Mouse (Mus musculus) MEL (cell line): ENCODE measurements around the gene Ppp2r5e. TPM values are rescaled to one million over a fixed set of nuclear protein-coding genes. Genes with fewer than 3 reads are reported as not detected.

Experiments
- DNase-seq: peaks from one replicate; pipeline ENCODE4 v3.0.0; 2011; ENCODE audit warnings: low read depth, low spot score
- H3K27ac ChIP-seq: 2 replicates; pipeline ENCODE4 v1.5.1; 2012; ENCODE audit warnings: low read depth, mild to moderate bottlenecking, control low read depth, low read length, moderate library complexity; ENCODE audit not compliant: control insufficient read depth
- H3K27me3 ChIP-seq, 2 experiments: fragments of 150-350 bp in 1 of 2; sonication (generic) in 1 of 2; 2 replicates each; pipeline ENCODE4 v1.6.1; 2012; ENCODE audit warnings: low read length in 2 of 2, mild to moderate bottlenecking in 2 of 2, improper control_type of control experiment in 1 of 2, moderate library complexity in 1 of 2; ENCODE audit not compliant: insufficient read depth in 2 of 2, control insufficient read depth in 1 of 2
- H3K36me3 ChIP-seq, 2 experiments: 2 replicates each; pipeline ENCODE4 v1.6.1; 2012 to 2014; ENCODE audit warnings: low read length in 2 of 2, improper control_type of control experiment in 1 of 2, inconsistent platforms in 1 of 2, mild to moderate bottlenecking in 1 of 2; ENCODE audit not compliant: insufficient read depth in 2 of 2, control insufficient read depth in 1 of 2
- H3K4me1 ChIP-seq, 2 experiments: fragments of 150-350 bp in 1 of 2; sonication (generic) in 1 of 2; 2 replicates each; pipeline ENCODE4 v1.6.1; 2012; ENCODE audit warnings: low read length in 2 of 2, improper control_type of control experiment in 1 of 2, mild to moderate bottlenecking in 1 of 2; ENCODE audit not compliant: insufficient read depth in 2 of 2, control insufficient read depth in 1 of 2
- H3K4me3 ChIP-seq, 2 experiments: fragments of 150-350 bp in 1 of 2; sonication (generic) in 1 of 2; 2 replicates each; pipeline ENCODE4 v1.5.1; 2012; ENCODE audit warnings: low read depth in 2 of 2, low read length in 2 of 2, mild to moderate bottlenecking in 2 of 2, moderate library complexity in 2 of 2, control low read depth in 1 of 2, improper control_type of control experiment in 1 of 2; ENCODE audit not compliant: control insufficient read depth in 1 of 2, insufficient read depth in 1 of 2
- H3K79me2 ChIP-seq: 2 replicates; pipeline ENCODE4 v1.6.1; 2012; ENCODE audit warnings: mild to moderate bottlenecking, low read length, moderate library complexity; ENCODE audit not compliant: control insufficient read depth, poor library complexity, insufficient read depth
- H3K9ac ChIP-seq: 2 replicates; pipeline ENCODE4 v1.6.1; 2012; ENCODE audit warnings: low read depth, mild to moderate bottlenecking, control low read depth, low read length, moderate library complexity; ENCODE audit not compliant: control insufficient read depth, poor library complexity, severe bottlenecking
- H3K9me3 ChIP-seq: fragments of 150-350 bp; sonication (generic); replicated peaks from 2 replicates; pipeline ENCODE4 v1.6.1; 2012; ENCODE audit warnings: mild to moderate bottlenecking, low read length, improper control_type of control experiment, moderate library complexity; ENCODE audit not compliant: insufficient read depth
- BHLHE40 ChIP-seq: IDR thresholded peaks from 2 replicates; pipeline ENCODE4 v1.6.1; 2012; ENCODE audit warnings: low read depth, mild to moderate bottlenecking, inconsistent platforms, low read length, improper control_type of control experiment, borderline replicate concordance
- CHD1 ChIP-seq: IDR thresholded peaks from 2 replicates; pipeline ENCODE4 v1.6.1; 2012; ENCODE audit warnings: low read depth, mild to moderate bottlenecking, inconsistent platforms, low read length, improper control_type of control experiment
- CHD2 ChIP-seq: IDR thresholded peaks from 2 replicates; pipeline ENCODE4 v1.6.1; 2011; ENCODE audit warnings: low read length, improper control_type of control experiment
- CTCF ChIP-seq, 3 experiments: IDR thresholded peaks in 2 of 3; conservative IDR thresholded peaks in 1 of 3; 2 replicates each; pipeline ENCODE4 v1.5.1; 2011 to 2012; ENCODE audit warnings: low read length in 3 of 3, low read depth in 2 of 3, mild to moderate bottlenecking in 2 of 3, improper control_type of control experiment in 1 of 3, inconsistent platforms in 1 of 3, mixed read lengths in 1 of 3, moderate library complexity in 1 of 3; ENCODE audit not compliant: control insufficient read depth in 1 of 3, insufficient read depth in 1 of 3, poor library complexity in 1 of 3, severe bottlenecking in 1 of 3
- E2F4 ChIP-seq: IDR thresholded peaks from 2 replicates; pipeline ENCODE4 v1.6.1; 2011; ENCODE audit warnings: low read depth, low read length, improper control_type of control experiment, borderline replicate concordance
- ETS1 ChIP-seq: IDR thresholded peaks from 2 replicates; pipeline ENCODE4 v1.6.1; 2012; ENCODE audit warnings: low read depth, mild to moderate bottlenecking, inconsistent platforms, low read length, improper control_type of control experiment, moderate library complexity
- GABPA ChIP-seq: IDR thresholded peaks from 2 replicates; pipeline ENCODE4 v1.6.1; 2012; ENCODE audit warnings: low read depth, mild to moderate bottlenecking, inconsistent platforms, low read length, improper control_type of control experiment, moderate library complexity
- GATA1 ChIP-seq: IDR thresholded peaks from 2 replicates; pipeline ENCODE4 v1.6.1; 2011; ENCODE audit warnings: low read depth, low read length, improper control_type of control experiment
- JUND ChIP-seq: IDR thresholded peaks from 2 replicates; pipeline ENCODE4 v1.6.1; 2011; ENCODE audit warnings: low read depth, mild to moderate bottlenecking, improper control_type of control experiment, low read length
- MAFK ChIP-seq: IDR thresholded peaks from 2 replicates; pipeline ENCODE4 v1.6.1; 2011; ENCODE audit warnings: low read depth, mild to moderate bottlenecking, low read length, improper control_type of control experiment, borderline replicate concordance
- MAZ ChIP-seq: IDR thresholded peaks from 2 replicates; pipeline ENCODE4 v1.6.1; 2012; ENCODE audit warnings: low read depth, mild to moderate bottlenecking, inconsistent platforms, low read length, improper control_type of control experiment
- MEF2A ChIP-seq: IDR thresholded peaks from 2 replicates; pipeline ENCODE4 v1.6.1; 2014; ENCODE audit warnings: low read depth, mild to moderate bottlenecking, inconsistent platforms, low read length, improper control_type of control experiment; ENCODE audit not compliant: poor library complexity, insufficient replicate concordance, severe bottlenecking; ENCODE audit errors: extremely low read depth
- NELFE ChIP-seq: IDR thresholded peaks from 2 replicates; pipeline ENCODE4 v1.6.1; 2011; ENCODE audit warnings: low read depth, low read length, improper control_type of control experiment
- NRF1 ChIP-seq: IDR thresholded peaks from 2 replicates; pipeline ENCODE4 v1.6.1; 2014; ENCODE audit warnings: low read depth, mild to moderate bottlenecking, inconsistent platforms, low read length, improper control_type of control experiment, moderate library complexity; ENCODE audit not compliant: poor library complexity, insufficient read depth, severe bottlenecking
- RAD21 ChIP-seq: IDR thresholded peaks from 2 replicates; pipeline ENCODE4 v1.6.1; 2011; ENCODE audit warnings: mild to moderate bottlenecking, low read depth, low read length, improper control_type of control experiment
- RCOR1 ChIP-seq: IDR thresholded peaks from 2 replicates; pipeline ENCODE4 v1.6.1; 2012; ENCODE audit warnings: low read depth, mild to moderate bottlenecking, inconsistent platforms, low read length, improper control_type of control experiment
- SIN3A ChIP-seq: IDR thresholded peaks from 2 replicates; pipeline ENCODE4 v1.6.1; 2012; ENCODE audit warnings: low read length, improper control_type of control experiment, inconsistent platforms
- SMC3 ChIP-seq: IDR thresholded peaks from 2 replicates; pipeline ENCODE4 v1.6.1; 2011; ENCODE audit warnings: low read depth, low read length, improper control_type of control experiment
- TBP ChIP-seq: IDR thresholded peaks from 2 replicates; pipeline ENCODE4 v1.8.0; 2011; ENCODE audit warnings: low read depth, low read length, improper control_type of control experiment
- UBTF ChIP-seq: IDR thresholded peaks from 2 replicates; pipeline ENCODE4 v1.6.1; 2012; ENCODE audit warnings: low read depth, mild to moderate bottlenecking, inconsistent platforms, low read length, improper control_type of control experiment, moderate library complexity, borderline replicate concordance; ENCODE audit not compliant: insufficient read depth
- USF1 ChIP-seq: IDR thresholded peaks from 2 replicates; pipeline ENCODE4 v1.6.1; 2014; ENCODE audit warnings: low read depth, mild to moderate bottlenecking, inconsistent platforms, low read length, improper control_type of control experiment, moderate library complexity
- USF2 ChIP-seq, 2 experiments: IDR thresholded peaks; 2 replicates each; pipeline ENCODE4 v1.6.1; 2011 to 2012; ENCODE audit warnings: improper control_type of control experiment in 2 of 2, low read length in 2 of 2, borderline replicate concordance in 1 of 2, inconsistent platforms in 1 of 2, low read depth in 1 of 2, mild to moderate bottlenecking in 1 of 2; ENCODE audit not compliant: insufficient read depth in 1 of 2
- ZC3H11A ChIP-seq: IDR thresholded peaks from 2 replicates; pipeline ENCODE4 v1.6.1; 2012; ENCODE audit warnings: low read depth, mild to moderate bottlenecking, inconsistent platforms, low read length, improper control_type of control experiment
- ZKSCAN1 ChIP-seq: IDR thresholded peaks from 2 replicates; pipeline ENCODE4 v1.6.1; 2012; ENCODE audit warnings: low read depth, mild to moderate bottlenecking, inconsistent platforms, low read length, improper control_type of control experiment, moderate library complexity
- ZMIZ1 ChIP-seq: IDR thresholded peaks from 2 replicates; pipeline ENCODE4 v1.6.1; 2012; ENCODE audit warnings: low read depth, mild to moderate bottlenecking, inconsistent platforms, low read length, improper control_type of control experiment, moderate library complexity
- polyA plus RNA-seq, 2 experiments: library from polyadenylated mRNA; stranded (reverse) in 1 of 2; unstranded in 1 of 2; fragments of >175 nt in 1 of 2; fragments of >200 nt in 1 of 2; gene quantifications; 2 replicates each; pipeline versions ENCODE4 v1.2.1 to v1.2.4; 2012; ENCODE audit warnings: low replicate concordance in 2 of 2, low read depth in 1 of 2; ENCODE audit not compliant: insufficient read length in 2 of 2, insufficient read depth in 1 of 2, missing spikeins in 1 of 2
- total RNA-seq: library from RNA; depleted of rRNA; stranded (reverse); fragments of 300-350 nt; gene quantifications from 2 replicates; pipeline ENCODE4 v1.2.3, GENCODE M21; 2012

Ppp2r5e gene
- total and polyA plus RNA-seq, 3 experiments = 9.0 to 200 (median 21.3) TPM

GRCm38 (mm10) chr12:75453441-75453840 lies 142.6 kb downstream of the Ppp2r5e start:
- no peaks in the 10 kb centered on the region for H3K27me3 ChIP-seq
- no peak overlapping the region for H3K27ac ChIP-seq
- no peaks in the 10 kb centered on the region for H3K79me2 ChIP-seq
- no peak for DNase-seq
- no peaks in the 10 kb centered on the region; a peak in 1 of 4 replicates for H3K36me3 ChIP-seq
- no peaks in the 10 kb centered on the region for H3K4me1 ChIP-seq
- H3K4me3 ChIP-seq = no peak overlapping the region
- H3K9ac ChIP-seq = no peak overlapping the region
- no peaks in the 10 kb centered on the region for H3K9me3 ChIP-seq
- TF ChIP-seq USF1 = no peak
- no peak for TF ChIP-seq ZKSCAN1
- TF ChIP-seq MEF2A = no peak
- TF ChIP-seq, all 39 proteins: peak for 0

GRCm38 (mm10) chr12:75453027-75453426 lies 143.0 kb downstream of the Ppp2r5e start:
- no peak overlapping the region for H3K9ac ChIP-seq
- no peaks in the 10 kb centered on the region for H3K27me3 ChIP-seq
- DNase-seq = peak; percentile 60
- no peaks in the 10 kb centered on the region for H3K9me3 ChIP-seq
- H3K4me3 ChIP-seq = no peak overlapping the region
- H3K36me3 ChIP-seq = no peaks in the 10 kb centered on the region
- no peak for TF ChIP-seq TBP
- no peak for TF ChIP-seq UBTF
- peak; percentile 42 for TF ChIP-seq RAD21
- peak; percentile 65 for TF ChIP-seq SMC3
- TF ChIP-seq CHD1 = no peak
- TF ChIP-seq ZC3H11A = 0 out of 2 replicates have a peak, but pooled peaks have one; percentile 24
- peak in 2 of 3 experiments; percentile 34 to 56; a peak in 4 of 6 replicates for TF ChIP-seq CTCF (IDR thresholded peaks at IDR 0.05 in 2 of 3, conservative IDR thresholded peaks at IDR 0.05 in 1 of 3; ENCODE audit: control insufficient read depth in 1 of 3, insufficient read depth in 1 of 3, low read depth in 2 of 3, low read length in 3 of 3, poor library complexity in 1 of 3, severe bottlenecking in 1 of 3)
- no peak for TF ChIP-seq ZMIZ1
- TF ChIP-seq JUND = no peak
- TF ChIP-seq SIN3A = no peak
- no peak for TF ChIP-seq CHD2
- H3K79me2 ChIP-seq = no peaks in the 10 kb centered on the region
- no peaks in the 10 kb centered on the region for H3K4me1 ChIP-seq
- no peak overlapping the region for H3K27ac ChIP-seq

- H3K9me3 ChIP-seq = no peaks in the 10 kb centered on the region
- no peak overlapping the region for H3K9ac ChIP-seq
- H3K36me3 ChIP-seq = no peaks in the 10 kb centered on the region
- no peaks in the 10 kb centered on the region for H3K27me3 ChIP-seq
- no peak overlapping the region for H3K4me3 ChIP-seq
- no peaks in the 10 kb centered on the region for H3K79me2 ChIP-seq
- no peak overlapping the region for H3K27ac ChIP-seq
- DNase-seq = no peak
- H3K4me1 ChIP-seq = no peaks in the 10 kb centered on the region
- no peak for TF ChIP-seq GATA1
- TF ChIP-seq ETS1 = no peak
- TF ChIP-seq NELFE = no peak
- no peak for TF ChIP-seq MAFK
- TF ChIP-seq TBP = no peak
- TF ChIP-seq JUND = no peak
- no peak for TF ChIP-seq UBTF
- no peak for TF ChIP-seq BHLHE40
- no peak for TF ChIP-seq GABPA
- no peak for TF ChIP-seq MEF2A
- no peak for TF ChIP-seq RCOR1
- TF ChIP-seq RAD21 = no peak
- TF ChIP-seq E2F4 = no peak
- TF ChIP-seq USF2 (IDR thresholded peaks at IDR 0.05; ENCODE audit: borderline replicate concordance in 1 of 2, insufficient read depth in 1 of 2, low read depth in 1 of 2, low read length in 2 of 2) = no peak
- no peak for TF ChIP-seq MAZ
- no peak for TF ChIP-seq NRF1
- no peak for TF ChIP-seq CHD2
- no peak for TF ChIP-seq ZMIZ1
These were observed 145.5 kb downstream of the Ppp2r5e start for GRCm38 (mm10) chr12:75450592-75450991.
